Mouse (Mus musculus) layer of hippocampus, postnatal 25 days (tissue): ENCODE measurements around the gene Sez6l. TPM values are rescaled to one million over a fixed set of nuclear protein-coding genes. Genes with fewer than 3 reads are reported as not detected.

Experiments
- DNase-seq, 2 experiments: peaks; one replicate each; pipeline ENCODE4 v3.0.0; 2022; ENCODE audit warnings: mixed read lengths in 2 of 2, low spot score in 1 of 2; ENCODE audit errors: extremely low spot score in 1 of 2
- total RNA-seq, 2 experiments: library from RNA; stranded (reverse); gene quantifications; 2 replicates each; pipeline ENCODE4 v1.2.3; 2021

The Sez6l gene
- total RNA-seq, 2 experiments from 2014 or later, result 208 to 235 TPM

GRCm38 (mm10) chr5:112499918-112500682 lies 76.9 kb downstream of the Sez6l start:
- DNase-seq, result no peak

GRCm38 (mm10) chr5:112498921-112499917 lies 77.8 kb downstream of the Sez6l start:
- DNase-seq, result no peak

GRCm38 (mm10) chr5:112496753-112497369 lies 80.1 kb downstream of the Sez6l start:
- no peak for DNase-seq

- peak in 1 of 2 experiments; percentile 44 for DNase-seq
These were observed 83.5 kb downstream of the Sez6l start for GRCm38 (mm10) chr5:112493492-112493891.

- DNase-seq, result no peak
These were observed 85.5 kb downstream of the Sez6l start for GRCm38 (mm10) chr5:112491489-112491888.

DNA sequence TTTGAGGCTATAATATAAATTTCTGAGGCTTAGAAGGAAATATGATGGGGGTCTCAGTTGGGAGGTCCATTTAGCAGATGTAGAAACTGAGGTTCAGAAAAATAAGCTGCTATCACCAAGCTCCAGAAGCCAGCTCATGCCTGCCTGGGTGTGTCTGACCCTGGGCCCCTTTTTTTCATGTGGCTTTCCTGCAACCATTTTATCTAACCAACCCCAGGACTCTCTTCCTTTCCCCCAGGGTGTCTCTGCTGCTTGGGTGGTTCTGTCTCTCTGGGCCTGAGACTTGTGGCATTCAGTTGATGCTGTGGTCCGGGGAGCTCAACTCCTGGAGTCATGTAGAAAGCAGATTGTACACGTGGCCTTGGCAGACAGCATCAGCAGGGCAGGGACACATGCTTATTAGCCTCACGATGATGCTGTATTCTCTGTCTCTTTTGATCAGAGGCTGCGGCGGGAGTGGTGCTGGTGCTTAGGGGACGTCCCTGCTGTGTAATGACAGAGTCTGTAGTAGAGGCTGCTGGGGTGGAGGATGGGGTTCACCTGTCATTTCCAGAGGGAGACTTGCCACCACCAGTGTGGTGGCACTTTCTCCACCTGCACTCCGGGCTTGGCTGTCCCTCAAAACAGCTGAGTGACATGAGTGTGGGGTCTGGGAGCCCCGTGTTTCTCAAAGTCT lies 88.7 kb downstream of the Sez6l start:
- no peak for DNase-seq

GRCm38 (mm10) chr5:112487504-112487903 lies 89.5 kb downstream of the Sez6l start:
- no peak for DNase-seq

DNA sequence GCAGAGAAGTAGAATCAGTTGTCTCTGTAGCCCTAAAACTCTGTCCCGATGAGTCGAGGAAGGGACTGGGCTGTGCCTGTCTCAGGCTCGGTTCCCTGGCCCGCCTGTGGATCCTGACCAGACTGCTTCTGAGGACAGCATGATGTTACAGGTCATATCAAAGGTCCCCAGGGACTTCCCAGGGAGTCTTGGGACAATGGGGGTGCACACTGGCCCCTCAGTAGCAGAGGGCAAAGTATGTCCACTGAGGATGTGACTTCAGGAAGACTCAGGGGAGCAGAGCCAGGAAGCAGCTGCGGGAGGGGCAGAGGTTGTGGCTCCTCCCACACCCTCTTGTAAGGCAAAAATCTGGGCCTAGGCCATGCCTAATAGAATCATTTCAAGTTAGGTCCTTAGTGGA lies 90.6 kb downstream of the Sez6l start:
- DNase-seq, result no peak

GRCm38 (mm10) chr5:112484924-112485715 lies 91.9 kb downstream of the Sez6l start:
- DNase-seq, result no peak

- no peak for DNase-seq
These were observed 94.0 kb downstream of the Sez6l start for GRCm38 (mm10) chr5:112483030-112483429.

DNA sequence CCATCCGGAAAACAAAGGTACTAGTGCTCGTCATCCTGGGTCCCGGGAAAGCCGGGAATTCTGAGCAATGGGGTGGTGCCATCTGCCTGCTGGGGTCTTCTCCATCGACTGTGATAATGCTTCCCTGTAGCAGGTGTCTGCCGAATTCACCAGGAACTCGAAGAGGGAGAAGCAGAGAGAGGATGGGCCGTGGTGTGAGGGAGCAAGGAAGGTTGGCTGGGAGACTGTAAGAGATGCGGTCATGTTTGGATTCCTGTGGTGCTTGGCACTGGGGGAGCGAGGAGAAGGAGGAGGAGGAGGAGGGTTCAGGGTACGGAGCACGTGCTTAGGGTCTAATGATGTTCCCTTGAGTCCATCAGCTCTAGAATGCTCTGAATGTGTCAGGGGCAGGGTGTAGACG lies 94.4 kb downstream of the Sez6l start:
- no peak for DNase-seq

DNA sequence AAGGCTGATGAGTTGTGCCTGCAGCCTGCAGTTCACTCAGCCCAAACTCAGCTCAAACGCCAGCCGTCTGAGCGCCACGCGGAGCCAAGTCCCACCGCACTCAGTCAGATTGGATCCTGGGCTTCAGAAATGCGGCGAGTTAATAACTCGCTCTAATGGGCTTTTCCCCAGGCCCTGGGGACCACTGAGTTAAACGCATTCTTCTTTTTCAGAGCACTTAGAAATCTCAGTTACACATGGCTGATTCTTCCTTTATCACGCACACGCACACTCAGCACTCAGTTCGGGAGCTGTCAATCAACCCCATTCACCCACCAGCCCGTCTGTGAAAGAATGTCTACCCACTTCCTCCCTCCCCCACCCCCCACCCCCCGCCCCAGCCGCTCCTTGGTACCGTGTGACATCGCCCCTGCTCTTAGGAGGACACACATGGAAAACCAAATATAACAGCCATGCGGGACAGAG lies 95.0 kb downstream of the Sez6l start:
- no peak for DNase-seq

GRCm38 (mm10) chr5:112473453-112473852 lies 103.5 kb downstream of the Sez6l start:
- DNase-seq, result no peak

DNA sequence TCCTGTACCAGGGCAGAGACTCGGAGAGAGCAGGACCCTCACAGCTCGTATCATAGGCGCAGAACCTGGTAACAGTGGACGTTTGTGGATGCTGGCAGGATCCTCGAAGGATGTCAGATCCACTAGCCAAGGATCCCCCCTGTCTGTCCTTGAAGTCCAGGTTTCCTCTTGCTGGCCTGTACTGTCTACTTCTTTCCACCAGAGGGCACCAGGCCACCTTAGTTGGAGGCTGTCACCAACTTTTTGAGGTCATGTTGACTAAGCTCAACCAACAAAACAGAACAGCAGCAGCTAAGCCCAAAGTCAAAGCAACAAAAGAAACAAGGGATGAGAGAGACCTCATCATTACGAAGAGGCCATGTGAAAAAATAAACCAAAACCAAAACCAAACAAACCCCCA lies 106.8 kb downstream of the Sez6l start:
- peak in 1 of 2 experiments; percentile 53 for DNase-seq

GRCm38 (mm10) chr5:112468986-112469581 lies 107.9 kb downstream of the Sez6l start:
- DNase-seq, result no peak

DNA sequence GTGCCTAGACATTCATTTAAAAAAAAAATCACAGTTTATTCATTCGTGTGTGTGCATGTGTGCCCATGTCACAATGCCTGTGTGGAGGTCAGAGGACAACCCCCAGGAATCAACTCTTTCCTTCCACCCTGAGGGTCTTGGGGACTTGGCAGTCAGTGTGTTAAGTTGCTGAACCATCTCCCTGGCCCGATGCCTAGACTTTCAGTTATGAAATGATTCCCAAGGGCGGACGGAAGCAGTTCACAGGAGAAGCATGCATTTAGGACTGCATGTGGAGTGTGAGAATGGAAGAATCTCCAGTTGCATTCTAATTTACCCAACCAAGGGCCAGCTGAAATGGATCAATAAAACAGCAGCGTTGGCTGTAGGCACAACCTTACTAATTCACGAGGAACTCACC lies 110.7 kb downstream of the Sez6l start:
- DNase-seq, result no peak

DNA sequence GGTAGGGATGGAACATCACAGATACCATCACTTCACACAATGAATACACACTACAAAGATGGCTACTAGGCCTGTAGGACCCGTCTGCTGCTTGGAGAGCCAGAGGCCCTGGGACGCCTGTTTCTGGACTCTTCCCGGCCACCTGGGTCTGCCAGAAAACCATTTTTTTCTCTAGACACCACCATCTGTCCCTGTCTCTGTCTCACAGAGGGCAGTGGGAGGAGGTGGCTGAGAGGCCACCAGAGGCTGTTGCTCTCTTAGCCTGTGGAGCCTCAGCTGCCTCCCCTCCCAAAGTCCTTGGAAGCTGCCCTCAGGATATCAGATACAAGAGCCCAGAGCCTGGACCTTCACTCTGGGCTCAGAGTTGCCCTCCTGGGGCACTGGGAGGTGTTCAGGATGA lies 117.1 kb downstream of the Sez6l start:
- DNase-seq, result no peak

DNA sequence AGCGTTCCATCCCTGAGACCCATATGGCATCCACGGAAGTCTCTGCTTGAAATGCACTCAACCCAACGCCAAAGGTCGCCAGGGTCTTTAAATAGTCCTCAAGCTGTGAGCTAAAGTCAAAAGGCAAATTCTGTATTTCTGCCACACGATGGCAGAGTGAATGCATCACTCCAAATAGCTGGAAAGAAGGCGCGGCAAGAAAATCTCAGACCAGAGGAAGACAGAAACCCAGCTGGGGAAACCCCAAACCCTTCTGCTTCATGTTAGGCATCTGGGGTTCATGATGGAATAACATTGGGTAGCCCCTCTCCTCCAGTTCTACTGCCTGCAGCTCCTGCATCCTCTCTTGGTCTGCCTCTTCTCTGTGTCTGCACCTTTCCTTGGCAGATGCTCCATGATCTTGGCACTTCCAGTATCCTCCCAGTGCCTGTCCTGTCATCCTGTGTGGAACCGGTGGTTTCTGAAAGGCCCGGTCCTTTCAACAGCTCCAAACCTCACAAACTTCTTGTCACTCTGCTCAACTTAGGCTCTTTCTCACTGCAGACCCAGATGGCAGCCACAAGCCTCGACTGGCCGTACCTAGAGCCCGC lies 121.9 kb downstream of the Sez6l start:
- no peak for DNase-seq

- DNase-seq, result no peak
These were observed 123.9 kb downstream of the Sez6l start for GRCm38 (mm10) chr5:112453088-112453487.
